Mouse (Mus musculus): Measurements from ENCODE around the gene Tnrc6c. TPM values are rescaled to one million over a fixed set of nuclear protein-coding genes. Genes with fewer than 3 reads are reported as not detected.

Tnrc6c gene
- polyA plus RNA-seq, 1 experiment, result 56.5 TPM

- DNase-seq (ENCODE audit: extremely low spot score in 1 of 2, low spot score in 1 of 2), result no peak
These were observed 17.5 kb downstream of the Tnrc6c start for GRCm38 (mm10) chr11:117671626-117672025.

GRCm38 (mm10) chr11:117674531-117674930 lies 20.4 kb downstream of the Tnrc6c start:
- DNase-seq (ENCODE audit: extremely low spot score in 1 of 2, low spot score in 1 of 2), result no peak

- DNase-seq (ENCODE audit: extremely low spot score in 1 of 2, low spot score in 1 of 2), result no peak
These were observed 22.6 kb downstream of the Tnrc6c start for GRCm38 (mm10) chr11:117676649-117677048.

- no peak for DNase-seq (ENCODE audit: extremely low spot score in 1 of 2, low spot score in 1 of 2)
These were observed 23.0 kb downstream of the Tnrc6c start for GRCm38 (mm10) chr11:117677111-117677510.

GRCm38 (mm10) chr11:117677594-117677993 lies 23.5 kb downstream of the Tnrc6c start:
- no peak for DNase-seq (ENCODE audit: extremely low spot score in 1 of 2, low spot score in 1 of 2)

GRCm38 (mm10) chr11:117678155-117678554 lies 24.1 kb downstream of the Tnrc6c start:
- no peak for DNase-seq (ENCODE audit: extremely low spot score in 1 of 2, low spot score in 1 of 2)

- DNase-seq (ENCODE audit: extremely low spot score in 1 of 2, low spot score in 1 of 2), result peak in 1 of 2 experiments; percentile 24
These were observed 24.7 kb downstream of the Tnrc6c start for GRCm38 (mm10) chr11:117678740-117679139.

- DNase-seq (ENCODE audit: extremely low spot score in 1 of 2, low spot score in 1 of 2), result no peak
These were observed 30.6 kb downstream of the Tnrc6c start for GRCm38 (mm10) chr11:117684640-117685039.

GRCm38 (mm10) chr11:117685461-117685860 lies 31.4 kb downstream of the Tnrc6c start:
- peak in 1 of 2 experiments; percentile 35 for DNase-seq (ENCODE audit: extremely low spot score in 1 of 2, low spot score in 1 of 2)

- DNase-seq (ENCODE audit: extremely low spot score in 1 of 2, low spot score in 1 of 2), result no peak
These were observed 31.9 kb downstream of the Tnrc6c start for GRCm38 (mm10) chr11:117686021-117686420.

GRCm38 (mm10) chr11:117688603-117689002 lies 34.5 kb downstream of the Tnrc6c start:
- no peak for DNase-seq (ENCODE audit: extremely low spot score in 1 of 2, low spot score in 1 of 2)

- DNase-seq (ENCODE audit: extremely low spot score in 1 of 2, low spot score in 1 of 2), result no peak
These were observed 37.2 kb downstream of the Tnrc6c start for GRCm38 (mm10) chr11:117691311-117691710.

GRCm38 (mm10) chr11:117694050-117694449 lies 40.0 kb downstream of the Tnrc6c start:
- no peak for DNase-seq (ENCODE audit: extremely low spot score in 1 of 2, low spot score in 1 of 2)

GRCm38 (mm10) chr11:117696585-117696984 lies 42.5 kb downstream of the Tnrc6c start:
- no peak for DNase-seq (ENCODE audit: extremely low spot score in 1 of 2, low spot score in 1 of 2)

- no peak for DNase-seq (ENCODE audit: extremely low spot score in 1 of 2, low spot score in 1 of 2)
These were observed 46.8 kb downstream of the Tnrc6c start for GRCm38 (mm10) chr11:117700871-117701270.

- no peak for DNase-seq (ENCODE audit: extremely low spot score in 1 of 2, low spot score in 1 of 2)
These were observed 52.2 kb downstream of the Tnrc6c start for GRCm38 (mm10) chr11:117706267-117706666.

GRCm38 (mm10) chr11:117707238-117707637 lies 53.1 kb downstream of the Tnrc6c start:
- DNase-seq (ENCODE audit: extremely low spot score in 1 of 2, low spot score in 1 of 2), result no peak

GRCm38 (mm10) chr11:117709308-117709707 lies 55.2 kb downstream of the Tnrc6c start:
- peak in 1 of 2 experiments; percentile 79 for DNase-seq (ENCODE audit: extremely low spot score in 1 of 2, low spot score in 1 of 2)

GRCm38 (mm10) chr11:117710815-117711294 lies 56.8 kb downstream of the Tnrc6c start:
- no peak for DNase-seq (ENCODE audit: extremely low spot score in 1 of 2, low spot score in 1 of 2)

GRCm38 (mm10) chr11:117712065-117712464 lies 58.0 kb downstream of the Tnrc6c start:
- DNase-seq (ENCODE audit: extremely low spot score in 1 of 2, low spot score in 1 of 2), result no peak

GRCm38 (mm10) chr11:117713375-117713774 lies 59.3 kb downstream of the Tnrc6c start:
- no peak for DNase-seq (ENCODE audit: extremely low spot score in 1 of 2, low spot score in 1 of 2)

GRCm38 (mm10) chr11:117718838-117719237 lies 64.7 kb downstream of the Tnrc6c start:
- no peak for DNase-seq (ENCODE audit: extremely low spot score in 1 of 2, low spot score in 1 of 2)
